Mouse (Mus musculus) lung, adult 2 months (tissue): ENCODE results near the gene Agtrap.
A peak's percentile ranks its signal among the peaks of the same experiment; 100 is the strongest.

Experiments used
- CTCF ChIP-seq: fragments of 200-500 bp; IDR thresholded peaks from 2 replicates; pipeline ENCODE4 v1.5.1; 2011; ENCODE audit warnings: mild to moderate bottlenecking, low read length, control low read depth; ENCODE audit not compliant: insufficient read depth
- POLR2A ChIP-seq: fragments of 200-500 bp; IDR thresholded peaks from 2 replicates; pipeline ENCODE4 v1.6.1; 2011; ENCODE audit warnings: low read depth, mild to moderate bottlenecking, control low read depth, low read length, borderline replicate concordance; ENCODE audit errors: extremely low read depth

GRCm38 (mm10) chr4:148087907-148088527, at the start of gene Agtrap:
- no peak for TF ChIP-seq CTCF
- peak; percentile 56; the same call in 1 of the 2 replicates for TF ChIP-seq POLR2A
